Mouse (Mus musculus) liver, postnatal 0 days (tissue): ENCODE results near the gene Kitl.

Experiments used
- CTCF ChIP-seq: sonication (generic); IDR thresholded peaks from 2 replicates; pipeline ENCODE4 v1.5.1; 2016; ENCODE audit warnings: antibody characterized with exemption, low read depth
- EP300 ChIP-seq: IDR thresholded peaks from 2 replicates; pipeline ENCODE4 v1.6.1; 2016; ENCODE audit warnings: antibody characterized with exemption, low read depth, mild to moderate bottlenecking

GRCm38 (mm10) chr10:99986745-99987144 lies 28.7 kb upstream of the Kitl start:
- TF ChIP-seq CTCF, result no peak
- TF ChIP-seq EP300, result no peak
